Mouse (Mus musculus) neural tube, embryonic 13.5 days (tissue): ENCODE data around the gene Cox6b2. TPM values are rescaled to one million over a fixed set of nuclear protein-coding genes. Genes with fewer than 3 reads are reported as not detected.

Source experiments
- ATAC-seq: fragments of 200-750 bp; cut with Nextera tagmentation; 2 replicates; pipeline ENCODE4 v1.8.0; 2017; ENCODE audit warnings: low read depth, mild to moderate bottlenecking, moderate TSS enrichment, moderate library complexity
- H3K27ac ChIP-seq: fragments of 300-500 bp; sonication (generic); replicated peaks from 2 replicates; pipeline ENCODE4 v1.5.1; 2015; ENCODE audit warnings: moderate library complexity, mild to moderate bottlenecking, inconsistent platforms
- H3K27me3 ChIP-seq: fragments of 300-500 bp; sonication (generic); 2 replicates; pipeline ENCODE4 v1.6.1; 2015; ENCODE audit warnings: mild to moderate bottlenecking, inconsistent platforms
- H3K36me3 ChIP-seq: fragments of 300-500 bp; sonication (generic); 2 replicates; pipeline ENCODE4 v1.6.1; 2015; ENCODE audit warnings: mild to moderate bottlenecking, inconsistent platforms
- H3K4me1 ChIP-seq: fragments of 300-500 bp; sonication (generic); replicated peaks from 2 replicates; pipeline ENCODE4 v1.6.1; 2015; ENCODE audit warnings: inconsistent platforms
- H3K4me2 ChIP-seq: fragments of 300-500 bp; sonication (generic); 2 replicates; pipeline ENCODE4 v1.6.1; 2015; ENCODE audit warnings: inconsistent platforms, mild to moderate bottlenecking, moderate library complexity
- H3K4me3 ChIP-seq: fragments of 300-500 bp; sonication (generic); 2 replicates; pipeline ENCODE4 v1.5.1; 2015; ENCODE audit warnings: mild to moderate bottlenecking, inconsistent platforms
- H3K9ac ChIP-seq: fragments of 300-500 bp; sonication (generic); 2 replicates; pipeline ENCODE4 v1.6.1; 2015; ENCODE audit warnings: moderate library complexity, mild to moderate bottlenecking, inconsistent platforms
- H3K9me3 ChIP-seq: fragments of 300-500 bp; sonication (generic); 2 replicates; pipeline ENCODE4 v1.6.1; 2016; ENCODE audit warnings: inconsistent platforms
- whole genome bisulfite sequencing: fragments of 180-500 bp; shearing (Covaris S2); methylation state at CpG from one replicate; pipeline ENCODE4 v1.1.7; 2015; 5-methylcytosine and 5-hydroxymethylcytosine counted together
- polyA plus RNA-seq: library from polyadenylated mRNA; unstranded; fragments of >200 nt; fragmentation: Nextera tagmentation; extraction: Ambion mirVana; gene quantifications from 2 replicates; pipeline ENCODE4 v1.2.1, GENCODE M21; 2015

Gene Cox6b2
- polyA plus RNA-seq, 1 experiment from 2014 or later, result 19.0 TPM

GRCm38 (mm10) chr7:4732968-4733392 lies 19.9 kb downstream of the Cox6b2 start:
- Histone ChIP-seq H3K9ac (no peak overlapping the region), H3K9me3 (no peaks in the 10 kb centered on the region), H3K27me3 (0 out of 2 replicates have a peak, but pooled peaks cover 3% of the 10 kb centered on the region), H3K4me2 (no peak overlapping the region), H3K27ac (no peak overlapping the region), H3K4me1 (no peaks in the 10 kb centered on the region), H3K36me3 (no peaks in the 10 kb centered on the region), H3K4me3 (no peak overlapping the region)
- ATAC-seq, result no peak
- WGBS, result 72% methylated on average over 6 of the region's 6 CpGs

GRCm38 (mm10) chr7:4731090-4731489 lies 21.8 kb downstream of the Cox6b2 start:
- WGBS, result 80% methylated on average over 5 of the region's 5 CpGs
- Histone ChIP-seq H3K4me3 (no peak overlapping the region), H3K27me3 (0 out of 2 replicates have a peak, but pooled peaks cover 3% of the 10 kb centered on the region), H3K27ac (no peak overlapping the region), H3K9me3 (no peaks in the 10 kb centered on the region), H3K4me1 (no peaks in the 10 kb centered on the region), H3K36me3 (no peaks in the 10 kb centered on the region), H3K4me2 (no peak overlapping the region), H3K9ac (no peak overlapping the region)
- ATAC-seq, result no peak

- 81% methylated on average over 7 of the region's 7 CpGs for WGBS
- Histone ChIP-seq H3K9ac (0 out of 2 replicates have a peak within 1 kb of the TSS, but pooled peaks have one; percentile 42), H3K4me2 (no peak within 1 kb of the TSS), H3K27ac (no peak within 1 kb of the TSS), H3K4me3 (no peak within 1 kb of the TSS), H3K27me3 (no peaks in the 10 kb centered on the region), H3K4me1 (no peaks in the 10 kb centered on the region), H3K9me3 (no peaks in the 10 kb centered on the region), H3K36me3 (no peaks in the 10 kb centered on the region)
- ATAC-seq, result no peak
These were observed 27.7 kb downstream of the Cox6b2 start, which contains the start of gene Tmem150b for GRCm38 (mm10) chr7:4725169-4725568. TSS of gene Tmem150b (minus strand) at chr7:4725249.

GRCm38 (mm10) chr7:4724359-4724758 lies 28.5 kb downstream of the Cox6b2 start:
- 0 out of 2 replicates have a peak overlapping the region, but pooled peaks have one; percentile 42 for H3K9ac ChIP-seq
- no peaks in the 10 kb centered on the region for H3K36me3 ChIP-seq
- H3K4me2 ChIP-seq, result no peak overlapping the region
- WGBS, result 84% methylated on average over 3 of the region's 3 CpGs
- H3K4me1 ChIP-seq, result no peaks in the 10 kb centered on the region
- no peak overlapping the region for H3K27ac ChIP-seq
- H3K4me3 ChIP-seq, result no peak overlapping the region
- ATAC-seq, result no peak
- no peaks in the 10 kb centered on the region for H3K9me3 ChIP-seq
- no peaks in the 10 kb centered on the region for H3K27me3 ChIP-seq

- 42% methylated on average over 12 of the region's 12 CpGs for WGBS
- Histone ChIP-seq H3K9me3 (no peaks in the 10 kb centered on the region), H3K27me3 (no peaks in the 10 kb centered on the region), H3K27ac (no peak overlapping the region), H3K4me3 (peak overlapping the region; percentile 28), H3K9ac (peak overlapping the region; percentile 42), H3K4me2 (peak overlapping the region; percentile 54), H3K4me1 (no peaks in the 10 kb centered on the region), H3K36me3 (no peaks in the 10 kb centered on the region)
- ATAC-seq, result peak; percentile 74; the same call in 1 of the 2 replicates
These were observed 29.4 kb downstream of the Cox6b2 start for GRCm38 (mm10) chr7:4723508-4723907.

- ATAC-seq, result no peak
These were observed 33.6 kb downstream of the Cox6b2 start for GRCm38 (mm10) chr7:4719276-4719675.

GRCm38 (mm10) chr7:4716955-4717354 lies 35.9 kb downstream of the Cox6b2 start:
- Histone ChIP-seq H3K9ac (no peak overlapping the region), H3K9me3 (no peaks in the 10 kb centered on the region), H3K4me2 (no peak overlapping the region), H3K27ac (no peak overlapping the region), H3K4me3 (no peak overlapping the region), H3K36me3 (peaks cover 63% of the 10 kb centered on the region), H3K27me3 (no peaks in the 10 kb centered on the region), H3K4me1 (no peaks in the 10 kb centered on the region)
- WGBS, result 80% methylated on average over 6 of the region's 6 CpGs
- no peak for ATAC-seq

More at GRCm38 (mm10) chr7:4719276-4719675, 33.6 kb downstream of the Cox6b2 start:
- 92% methylated on average over 3 of the region's 3 CpGs for WGBS
- Histone ChIP-seq H3K4me1 (no peaks in the 10 kb centered on the region), H3K9me3 (no peaks in the 10 kb centered on the region), H3K9ac (no peak overlapping the region), H3K27ac (no peak overlapping the region), H3K27me3 (no peaks in the 10 kb centered on the region), H3K4me3 (no peak overlapping the region), H3K4me2 (no peak overlapping the region), H3K36me3 (peaks cover 40% of the 10 kb centered on the region)

GRCm38 (mm10) chr7:4712594-4712993 lies 40.3 kb downstream of the Cox6b2 start:
- no peak overlapping the region for H3K9ac ChIP-seq
- no peak for ATAC-seq
- no peaks in the 10 kb centered on the region for H3K4me1 ChIP-seq
- H3K4me3 ChIP-seq, result no peak overlapping the region
- 87% methylated on average over 3 of the region's 3 CpGs for WGBS
- peaks cover 100% of the 10 kb centered on the region for H3K36me3 ChIP-seq
- no peak overlapping the region for H3K4me2 ChIP-seq
- H3K27me3 ChIP-seq, result no peaks in the 10 kb centered on the region
- no peaks in the 10 kb centered on the region for H3K9me3 ChIP-seq
- no peak overlapping the region for H3K27ac ChIP-seq

GRCm38 (mm10) chr7:4705098-4705497 lies 47.8 kb downstream of the Cox6b2 start:
- 37% methylated on average over 18 of the region's 18 CpGs for WGBS
- no peak for ATAC-seq

GRCm38 (mm10) chr7:4703195-4703594 lies 49.7 kb downstream of the Cox6b2 start:
- Histone ChIP-seq H3K27me3 (no peaks in the 10 kb centered on the region), H3K9me3 (no peaks in the 10 kb centered on the region), H3K4me2 (no peak overlapping the region), H3K36me3 (peaks cover 100% of the 10 kb centered on the region), H3K27ac (no peak overlapping the region), H3K4me1 (peaks cover 10% of the 10 kb centered on the region), H3K4me3 (no peak overlapping the region), H3K9ac (no peak overlapping the region)
- WGBS, result 96% methylated on average over 7 of the region's 7 CpGs
- no peak for ATAC-seq

More at GRCm38 (mm10) chr7:4705098-4705497, 47.8 kb downstream of the Cox6b2 start:
- Histone ChIP-seq H3K9ac (no peak overlapping the region), H3K4me1 (peaks cover 10% of the 10 kb centered on the region), H3K27me3 (no peaks in the 10 kb centered on the region), H3K4me3 (no peak overlapping the region), H3K4me2 (no peak overlapping the region), H3K27ac (no peak overlapping the region), H3K36me3 (peaks cover 100% of the 10 kb centered on the region), H3K9me3 (no peaks in the 10 kb centered on the region)

- Histone ChIP-seq H3K9me3 (no peaks in the 10 kb centered on the region), H3K27ac (0 out of 2 replicates have a peak overlapping the region, but pooled peaks have one; percentile 9), H3K9ac (0 out of 2 replicates have a peak overlapping the region, but pooled peaks have one; percentile 2), H3K27me3 (no peaks in the 10 kb centered on the region), H3K36me3 (peaks cover 100% of the 10 kb centered on the region), H3K4me3 (no peak overlapping the region), H3K4me1 (peaks cover 10% of the 10 kb centered on the region), H3K4me2 (no peak overlapping the region)
- WGBS, result 52% methylated on average over 8 of the region's 8 CpGs
- no peak for ATAC-seq
These were observed 50.6 kb downstream of the Cox6b2 start for GRCm38 (mm10) chr7:4702334-4702733.
